ENCODE assay signal across 9 mouse cellular contexts in the genomic region with DNA sequence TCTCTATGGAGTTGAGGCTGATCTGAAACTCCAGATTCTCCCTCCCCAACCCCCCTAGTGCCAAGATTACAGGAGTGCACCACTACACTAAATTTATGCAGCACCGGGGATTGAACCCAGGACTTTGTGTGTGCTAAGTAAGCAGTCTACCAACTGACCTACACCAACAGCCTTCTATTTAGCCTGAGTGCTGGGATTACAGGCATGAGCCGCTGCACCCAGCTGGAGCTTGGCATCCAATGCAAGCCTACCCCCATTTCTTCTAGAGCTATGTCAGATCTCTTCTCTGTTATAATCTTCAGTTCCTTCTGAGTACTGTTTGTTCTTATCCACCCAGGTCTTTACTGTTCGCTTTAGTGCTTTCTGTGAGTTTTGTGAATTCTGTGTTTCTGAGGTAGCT.
DNase-seq lines count a peak whose midpoint lies in the region; ATAC-seq and TF ChIP-seq lines count a peak whose summit lies in the region.
"Had no signal": no experiment of that assay in that cellular context is flagged by ENCODE, and none has a peak within 500 bp of the region (broad histone marks: within the 10 kb centered on the region; RNA-seq: fewer than 3 reads in every experiment).

No protein-coding gene starts in this region.

- peaks cover 54% of the 10 kb centered on the region for H3K4me1 ChIP-seq in heart, embryonic 12.5 days (replicated peaks)
- H3K4me1 ChIP-seq in lung, embryonic 16.5 days (replicated peaks; ENCODE audit: control insufficient read depth, insufficient read depth, low read length): peaks cover 9% of the 10 kb centered on the region; the same call in 1 of the 2 replicates
- H3K4me1 ChIP-seq in intestine, embryonic 14.5 days (replicated peaks; ENCODE audit: control insufficient read depth, insufficient read depth, low read length): peaks cover 3% of the 10 kb centered on the region; the same call in 1 of the 2 replicates
- peaks cover 52% of the 10 kb centered on the region for H3K4me1 ChIP-seq in small intestine, adult 2 months (ENCODE audit: control insufficient read depth, insufficient read depth, insufficient read length, low read length)
- H3K4me1 ChIP-seq in forebrain, embryonic 15.5 days: no peaks in the 10 kb centered on the region

- no peak for TF ChIP-seq CTCF in small intestine, adult 2 months (IDR thresholded peaks at IDR 0.05; ENCODE audit: extremely low read depth, insufficient read length, insufficient replicate concordance, low read depth, low read length)

- no peak overlapping the region for H3K4me2 ChIP-seq in heart, embryonic 12.5 days
- no peak overlapping the region for H3K4me2 ChIP-seq in lung, embryonic 16.5 days (ENCODE audit: low read depth, low read length)
- H3K4me2 ChIP-seq in intestine, embryonic 14.5 days (ENCODE audit: low read length): no peak overlapping the region
- H3K4me2 ChIP-seq in forebrain, embryonic 15.5 days (replicated peaks): no peak overlapping the region

- ATAC-seq in heart, embryonic 12.5 days (ENCODE audit: insufficient number of reproducible peaks, low FRiP score): no peak
- 0 out of 2 replicates have a peak, but pooled peaks have one; percentile 0 for ATAC-seq in lung, embryonic 16.5 days (ENCODE audit: low read depth)
- ATAC-seq in intestine, embryonic 14.5 days (replicated peaks; ENCODE audit: low FRiP score, low TSS enrichment, low read depth): no peak
- ATAC-seq in forebrain, embryonic 15.5 days (replicated peaks): no peak

- no peaks in the 10 kb centered on the region for H3K27me3 ChIP-seq in heart, embryonic 12.5 days (replicated peaks)
- H3K27me3 ChIP-seq in lung, embryonic 16.5 days (ENCODE audit: control insufficient read depth, insufficient read depth, low read depth, low read length): no peaks in the 10 kb centered on the region
- H3K27me3 ChIP-seq in intestine, embryonic 14.5 days (replicated peaks; ENCODE audit: control insufficient read depth, insufficient read depth, low read length): no peaks in the 10 kb centered on the region
- no peaks in the 10 kb centered on the region for H3K27me3 ChIP-seq in small intestine, adult 2 months (ENCODE audit: control insufficient read depth, insufficient read depth, low read length)
- no peaks in the 10 kb centered on the region for H3K27me3 ChIP-seq in forebrain, embryonic 15.5 days

- H3K27ac ChIP-seq in heart, embryonic 12.5 days (ENCODE audit: poor library complexity, severe bottlenecking): peak overlapping the region; percentile 86
- peak overlapping the region; percentile 80 for H3K27ac ChIP-seq in lung, embryonic 16.5 days (ENCODE audit: low read length)
- peak overlapping the region; percentile 34; the same call in 1 of the 2 replicates for H3K27ac ChIP-seq in intestine, embryonic 14.5 days (ENCODE audit: low read depth)
- peak overlapping the region; percentile 99 for H3K27ac ChIP-seq in small intestine, adult 2 months (ENCODE audit: insufficient read depth, low read depth, low read length)
- H3K27ac ChIP-seq in forebrain, embryonic 15.5 days (replicated peaks): no peak overlapping the region

- WGBS in heart, embryonic 12.5 days: 86% methylated on average over 3 of the region's 3 CpGs
- 79% methylated on average over 3 of the region's 3 CpGs for WGBS in lung, embryonic 16.5 days
- WGBS in intestine, embryonic 14.5 days: 89% methylated on average over 3 of the region's 3 CpGs
- WGBS in small intestine, adult 2 months: 59% methylated on average over 3 of the region's 3 CpGs
- WGBS in forebrain, embryonic 15.5 days: 89% methylated on average over 3 of the region's 3 CpGs

- DNase-seq in heart, postnatal 36 days: no peak
- DNase-seq in lung, postnatal 10 days: no peak
- no peak for DNase-seq in intestine, embryonic 14.5 days (ENCODE audit: low spot score)
- DNase-seq in cerebellum, postnatal 4 days (ENCODE audit: low spot score in 2 of 2): no peak
- DNase-seq: right cerebral cortex, postnatal 25 days had no signal

- no peak overlapping the region for H3K4me3 ChIP-seq in heart, embryonic 12.5 days
- no peak overlapping the region for H3K4me3 ChIP-seq in lung, embryonic 16.5 days (ENCODE audit: low read length)
- H3K4me3 ChIP-seq in intestine, embryonic 14.5 days (ENCODE audit: low read depth, low read length): no peak overlapping the region
- no peak overlapping the region for H3K4me3 ChIP-seq in small intestine, adult 2 months (ENCODE audit: low read depth, low read length)
- H3K4me3 ChIP-seq in forebrain, embryonic 15.5 days: no peak overlapping the region

- no peak for TF ChIP-seq POLR2A in small intestine, adult 2 months (IDR thresholded peaks at IDR 0.05; ENCODE audit: low read depth, low read length)

- no peaks in the 10 kb centered on the region for H3K9me3 ChIP-seq in heart, embryonic 12.5 days (replicated peaks)
- no peaks in the 10 kb centered on the region for H3K9me3 ChIP-seq in lung, embryonic 16.5 days (ENCODE audit: control insufficient read depth, low read length)
- H3K9me3 ChIP-seq in intestine, embryonic 14.5 days (ENCODE audit: control insufficient read depth, low read length): no peaks in the 10 kb centered on the region
- no peaks in the 10 kb centered on the region for H3K9me3 ChIP-seq in forebrain, embryonic 15.5 days

- intact Hi-C loops in heart, postnatal 36 days (cut with DNase I): no loop called here

- H3K9ac ChIP-seq in heart, embryonic 12.5 days: no peak overlapping the region
- no peak overlapping the region for H3K9ac ChIP-seq in lung, embryonic 16.5 days (ENCODE audit: low read length)
- no peak overlapping the region for H3K9ac ChIP-seq in intestine, embryonic 14.5 days (ENCODE audit: low read length)
- no peak overlapping the region for H3K9ac ChIP-seq in forebrain, embryonic 15.5 days (replicated peaks)

- H3K36me3 ChIP-seq in heart, embryonic 12.5 days: no peaks in the 10 kb centered on the region
- H3K36me3 ChIP-seq in lung, embryonic 16.5 days (ENCODE audit: control insufficient read depth, insufficient read depth, low read length): no peaks in the 10 kb centered on the region
- no peaks in the 10 kb centered on the region for H3K36me3 ChIP-seq in intestine, embryonic 14.5 days (ENCODE audit: control insufficient read depth, insufficient read depth, low read length)
- H3K36me3 ChIP-seq in small intestine, adult 2 months (ENCODE audit: control insufficient read depth, insufficient read depth, low read length): no peaks in the 10 kb centered on the region
- no peaks in the 10 kb centered on the region for H3K36me3 ChIP-seq in forebrain, embryonic 15.5 days
